Mouse (Mus musculus): Measurements from ENCODE around the gene Actr6.

GRCm38 (mm10) chr10:89771894-89772293, 39.8 kb upstream of the Actr6 start:
- TF ChIP-seq KAT2A (conservative IDR thresholded peaks at IDR 0.05; ENCODE audit: low read depth, low read length) (no peak), NELFE (IDR thresholded peaks at IDR 0.05; ENCODE audit: low read depth, low read length) (no peak), CTCF (IDR thresholded peaks at IDR 0.05 in 2 of 3, conservative IDR thresholded peaks at IDR 0.05 in 1 of 3; ENCODE audit: control insufficient read depth in 1 of 3, insufficient read depth in 1 of 3, low read depth in 2 of 3, low read length in 3 of 3, poor library complexity in 1 of 3, severe bottlenecking in 1 of 3) (no peak), CHD1 (IDR thresholded peaks at IDR 0.05; ENCODE audit: low read depth, low read length) (no peak), GATA1 (IDR thresholded peaks at IDR 0.05; ENCODE audit: low read depth, low read length) (no peak), POLR2A (IDR thresholded peaks at IDR 0.05; ENCODE audit: control insufficient read depth in 1 of 2, insufficient read depth in 1 of 2, low read depth in 1 of 2, low read length in 2 of 2, poor library complexity in 1 of 2) (no peak), TCF12 (IDR thresholded peaks at IDR 0.05; ENCODE audit: low read depth, low read length) (no peak), CHD2 (IDR thresholded peaks at IDR 0.05; ENCODE audit: low read length) (no peak), E2F4 (IDR thresholded peaks at IDR 0.05; ENCODE audit: borderline replicate concordance, low read depth, low read length) (no peak), MAZ (IDR thresholded peaks at IDR 0.05; ENCODE audit: low read depth, low read length) (no peak), MXI1 (IDR thresholded peaks at IDR 0.05; ENCODE audit: low read depth, low read length) (no peak), SIN3A (IDR thresholded peaks at IDR 0.05; ENCODE audit: low read length) (no peak), EP300 (IDR thresholded peaks at IDR 0.05; ENCODE audit: low read depth in 1 of 2, low read length in 2 of 2) (no peak), USF2 (IDR thresholded peaks at IDR 0.05; ENCODE audit: borderline replicate concordance in 1 of 2, insufficient read depth in 1 of 2, low read depth in 1 of 2, low read length in 2 of 2) (no peak)
